Mouse (Mus musculus): ENCODE data around the gene Jph3. TPM values are rescaled to one million over a fixed set of nuclear protein-coding genes. Genes with fewer than 3 reads are reported as not detected.
A peak's percentile ranks its signal among the peaks of the same experiment; 100 is the strongest.

The Jph3 gene
- 100 to 1,000 TPM; 301 to 309 TPM for total RNA-seq (2021)

GRCm38 (mm10) chr8:121729323-121729722, at the start of gene Jph3:
TSS of gene Jph3 (plus strand) at chr8:121729623.
- DNase-seq (ENCODE audit: extremely low spot score in 1 of 2, low spot score in 1 of 2): no peak

- DNase-seq (ENCODE audit: extremely low spot score in 1 of 2, low spot score in 1 of 2): no peak
Observed at GRCm38 (mm10) chr8:121680896-121681295, 48.5 kb upstream of the Jph3 start.

- DNase-seq (ENCODE audit: extremely low spot score in 1 of 2, low spot score in 1 of 2): no peak
Observed at GRCm38 (mm10) chr8:121681457-121681856, 48.0 kb upstream of the Jph3 start.

GRCm38 (mm10) chr8:121683083-121683832, 46.2 kb upstream of the Jph3 start:
- no peak for DNase-seq (ENCODE audit: extremely low spot score in 1 of 2, low spot score in 1 of 2)

- DNase-seq (ENCODE audit: extremely low spot score in 1 of 2, low spot score in 1 of 2): peak in 1 of 2 experiments; percentile 67
Observed at GRCm38 (mm10) chr8:121685419-121685818, 44.0 kb upstream of the Jph3 start.

GRCm38 (mm10) chr8:121687455-121688161, 41.8 kb upstream of the Jph3 start:
- DNase-seq (ENCODE audit: extremely low spot score in 1 of 2, low spot score in 1 of 2): peak; percentile 41 to 54

GRCm38 (mm10) chr8:121688496-121688895, 40.9 kb upstream of the Jph3 start:
- no peak for DNase-seq (ENCODE audit: extremely low spot score in 1 of 2, low spot score in 1 of 2)

GRCm38 (mm10) chr8:121694453-121694852, 35.0 kb upstream of the Jph3 start:
- DNase-seq (ENCODE audit: extremely low spot score in 1 of 2, low spot score in 1 of 2): peak; percentile 49 to 72

GRCm38 (mm10) chr8:121695585-121696184, 33.7 kb upstream of the Jph3 start:
- DNase-seq (ENCODE audit: extremely low spot score in 1 of 2, low spot score in 1 of 2): no peak

- no peak for DNase-seq (ENCODE audit: extremely low spot score in 1 of 2, low spot score in 1 of 2)
Observed at GRCm38 (mm10) chr8:121697735-121698614, 31.4 kb upstream of the Jph3 start.

- DNase-seq (ENCODE audit: extremely low spot score in 1 of 2, low spot score in 1 of 2): no peak
Observed at GRCm38 (mm10) chr8:121698615-121699101, 30.8 kb upstream of the Jph3 start.

- no peak for DNase-seq (ENCODE audit: extremely low spot score in 1 of 2, low spot score in 1 of 2)
Observed at GRCm38 (mm10) chr8:121699936-121700335, 29.5 kb upstream of the Jph3 start.

- no peak for DNase-seq (ENCODE audit: extremely low spot score in 1 of 2, low spot score in 1 of 2)
Observed at GRCm38 (mm10) chr8:121705174-121705573, 24.2 kb upstream of the Jph3 start.

GRCm38 (mm10) chr8:121706956-121707355, 22.5 kb upstream of the Jph3 start:
- no peak for DNase-seq (ENCODE audit: extremely low spot score in 1 of 2, low spot score in 1 of 2)

- DNase-seq (ENCODE audit: extremely low spot score in 1 of 2, low spot score in 1 of 2): no peak
Observed at GRCm38 (mm10) chr8:121708406-121708805, 21.0 kb upstream of the Jph3 start.

- DNase-seq (ENCODE audit: extremely low spot score in 1 of 2, low spot score in 1 of 2): no peak
Observed at GRCm38 (mm10) chr8:121717502-121717901, 11.9 kb upstream of the Jph3 start.

- DNase-seq (ENCODE audit: extremely low spot score in 1 of 2, low spot score in 1 of 2): peak; percentile 80 to 96
Observed at GRCm38 (mm10) chr8:121717982-121718425, 11.4 kb upstream of the Jph3 start.

- DNase-seq (ENCODE audit: extremely low spot score in 1 of 2, low spot score in 1 of 2): no peak
Observed at GRCm38 (mm10) chr8:121718925-121719324, 10.5 kb upstream of the Jph3 start.

- DNase-seq (ENCODE audit: extremely low spot score in 1 of 2, low spot score in 1 of 2): no peak
Observed at GRCm38 (mm10) chr8:121721072-121721471, 8.4 kb upstream of the Jph3 start.

GRCm38 (mm10) chr8:121723846-121724245, 5.6 kb upstream of the Jph3 start:
- DNase-seq (ENCODE audit: extremely low spot score in 1 of 2, low spot score in 1 of 2): no peak
